Mouse (Mus musculus) hindbrain, embryonic 14.5 days (tissue): ENCODE measurements around the gene Slc45a3. TPM values are rescaled to one million over a fixed set of nuclear protein-coding genes. Genes with fewer than 3 reads are reported as not detected.

Experiments
- ATAC-seq: fragments of 200-750 bp; cut with Nextera tagmentation; 2 replicates; pipeline ENCODE4 v1.8.0; 2017; ENCODE audit warnings: moderate number of reproducible peaks, mild to moderate bottlenecking, moderate TSS enrichment, moderate library complexity; ENCODE audit not compliant: low FRiP score
- DNase-seq: peaks from one replicate; pipeline ENCODE4 v3.0.0-alpha.2; 2015; ENCODE audit warnings: low spot score
- H3K27ac ChIP-seq: fragments of 300-500 bp; sonication (generic); 2 replicates; pipeline ENCODE4 v1.5.1; 2014; ENCODE audit warnings: mild to moderate bottlenecking, moderate library complexity
- H3K27me3 ChIP-seq: fragments of 300-500 bp; sonication (generic); 2 replicates; pipeline ENCODE4 v1.6.1; 2014; ENCODE audit warnings: mild to moderate bottlenecking, low read length, mixed read lengths; ENCODE audit not compliant: control insufficient read depth, insufficient read depth
- H3K36me3 ChIP-seq: fragments of 300-500 bp; sonication (generic); replicated peaks from 2 replicates; pipeline ENCODE4 v1.6.1; 2014; ENCODE audit not compliant: control insufficient read depth, insufficient read depth
- H3K4me1 ChIP-seq: fragments of 300-500 bp; sonication (generic); replicated peaks from 2 replicates; pipeline ENCODE4 v1.6.1; 2014; ENCODE audit warnings: antibody characterized with exemption, low read length, mixed read lengths; ENCODE audit not compliant: control insufficient read depth, insufficient read depth
- H3K4me2 ChIP-seq: fragments of 300-500 bp; sonication (generic); replicated peaks from 2 replicates; pipeline ENCODE4 v1.6.1; 2014; ENCODE audit warnings: mild to moderate bottlenecking, moderate library complexity
- H3K4me3 ChIP-seq: fragments of 300-500 bp; sonication (generic); replicated peaks from 2 replicates; pipeline ENCODE4 v1.5.1; 2014; ENCODE audit warnings: mild to moderate bottlenecking, low read length
- H3K9ac ChIP-seq: fragments of 300-500 bp; sonication (generic); 2 replicates; pipeline ENCODE4 v1.6.1; 2014
- H3K9me3 ChIP-seq: fragments of 300-500 bp; sonication (generic); 2 replicates; pipeline ENCODE4 v1.6.1; 2016; ENCODE audit warnings: low read length; ENCODE audit not compliant: control insufficient read depth
- WGBS: fragments of 180-500 bp; shearing (Covaris S2); extraction: QIAGEN DNeasy Blood & Tissue Kit; methylation state at CpG from one replicate; pipeline ENCODE4 v1.1.7; 2014; 5-methylcytosine and 5-hydroxymethylcytosine counted together
- polyA plus RNA-seq: library from polyadenylated mRNA; unstranded; fragments of >200 nt; fragmentation: Nextera tagmentation; extraction: Ambion mirVana; gene quantifications from 2 replicates; pipeline ENCODE4 v1.2.1, GENCODE M21; 2014

The Slc45a3 gene
- polyA plus RNA-seq, 1 experiment from 2014 or later, result 0.82 TPM

DNA sequence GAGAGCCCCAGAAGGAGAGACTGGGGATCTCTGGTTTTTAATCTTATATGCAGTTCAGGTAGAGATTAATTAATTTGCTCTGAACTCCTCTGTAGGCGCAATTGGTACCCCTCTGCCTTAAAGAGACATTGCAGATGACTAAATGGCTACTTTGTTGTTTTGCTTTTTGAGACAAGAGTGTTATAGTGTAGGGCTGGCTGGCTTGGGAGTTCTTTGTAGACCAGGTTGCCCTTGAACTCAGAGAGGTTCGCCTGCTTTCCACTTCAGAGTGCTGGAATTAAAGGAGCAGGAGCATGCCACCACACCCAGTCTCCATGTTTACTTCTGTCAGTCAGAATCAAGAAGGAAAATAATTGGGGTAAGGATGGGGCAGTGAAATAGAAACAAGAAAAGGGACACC lies 40.3 kb downstream of the Slc45a3 start:
- no peak overlapping the region for H3K4me2 ChIP-seq
- no peak overlapping the region for H3K27ac ChIP-seq
- H3K4me3 ChIP-seq, result no peak overlapping the region
- H3K27me3 ChIP-seq, result no peaks in the 10 kb centered on the region
- H3K9me3 ChIP-seq, result no peaks in the 10 kb centered on the region
- ATAC-seq (no peak), DNase-seq (no peak)
- H3K9ac ChIP-seq, result no peak overlapping the region
- H3K36me3 ChIP-seq, result no peaks in the 10 kb centered on the region
- 72% methylated on average over 2 of the region's 2 CpGs for WGBS
- peaks cover 5% of the 10 kb centered on the region for H3K4me1 ChIP-seq

DNA sequence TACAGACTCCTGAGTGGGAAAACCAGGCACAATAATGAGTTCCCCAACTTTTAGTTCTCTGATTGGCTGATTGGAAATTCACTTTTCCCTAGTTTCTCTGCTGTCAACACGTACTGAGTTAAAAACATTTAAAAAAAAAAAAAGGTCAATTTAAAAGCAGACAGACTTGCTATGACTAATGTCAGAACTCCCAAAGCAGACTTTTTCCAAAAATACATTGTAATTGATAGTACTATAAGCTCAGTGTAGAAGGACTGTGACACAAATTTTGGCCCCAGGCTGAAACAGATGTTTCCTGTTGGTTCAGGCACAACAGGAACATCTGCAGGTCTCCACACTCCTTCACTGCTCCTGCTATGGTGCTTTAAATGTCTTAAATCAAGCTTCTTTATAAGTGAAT lies 41.0 kb downstream of the Slc45a3 start:
- Histone ChIP-seq H3K27me3 (no peaks in the 10 kb centered on the region), H3K4me1 (peaks cover 10% of the 10 kb centered on the region), H3K9ac (no peak overlapping the region), H3K4me2 (no peak overlapping the region), H3K9me3 (no peaks in the 10 kb centered on the region), H3K4me3 (no peak overlapping the region), H3K36me3 (no peaks in the 10 kb centered on the region), H3K27ac (no peak overlapping the region)
- ATAC-seq, result no peak
- DNase-seq, result no peak
- WGBS, result 88% methylated on average over 1 of the region's 1 CpGs

DNA sequence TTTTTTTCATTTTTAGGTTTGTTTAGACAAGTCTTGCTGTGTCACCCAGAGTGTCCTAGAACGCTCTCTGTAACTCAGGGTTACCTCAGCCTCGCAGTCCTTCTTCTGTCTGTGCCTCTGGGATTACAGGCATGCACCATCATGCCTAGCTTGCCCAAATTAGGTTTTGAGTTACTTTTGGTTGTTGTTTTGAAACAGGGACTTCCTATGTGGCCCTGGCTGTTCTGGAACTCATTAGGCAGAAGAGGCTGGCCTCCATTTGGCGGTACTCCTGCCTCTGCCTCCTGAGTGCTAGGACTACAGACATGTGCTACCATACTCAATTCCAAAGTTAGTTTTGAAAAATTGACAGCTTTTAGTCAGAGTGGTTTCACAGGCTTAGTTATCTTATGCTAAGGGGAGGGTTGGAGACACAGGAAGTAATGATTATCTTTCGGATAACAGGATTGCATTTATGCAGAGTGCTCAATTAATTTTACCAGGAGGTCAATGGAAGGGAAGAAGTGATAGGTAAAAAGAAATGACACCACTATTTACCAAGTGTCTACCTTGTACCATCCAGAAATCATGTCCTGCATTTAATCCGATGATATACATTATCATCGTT lies 41.9 kb downstream of the Slc45a3 start:
- no peak for DNase-seq
- H3K36me3 ChIP-seq, result no peaks in the 10 kb centered on the region
- H3K27me3 ChIP-seq, result no peaks in the 10 kb centered on the region
- H3K4me1 ChIP-seq, result peaks cover 19% of the 10 kb centered on the region
- H3K9me3 ChIP-seq, result no peaks in the 10 kb centered on the region
- no peak overlapping the region for H3K9ac ChIP-seq
- H3K4me3 ChIP-seq, result no peak overlapping the region
- no peak for ATAC-seq
- WGBS, result 90% methylated on average over 6 of the region's 6 CpGs
- no peak overlapping the region for H3K4me2 ChIP-seq
- H3K27ac ChIP-seq, result no peak overlapping the region

DNA sequence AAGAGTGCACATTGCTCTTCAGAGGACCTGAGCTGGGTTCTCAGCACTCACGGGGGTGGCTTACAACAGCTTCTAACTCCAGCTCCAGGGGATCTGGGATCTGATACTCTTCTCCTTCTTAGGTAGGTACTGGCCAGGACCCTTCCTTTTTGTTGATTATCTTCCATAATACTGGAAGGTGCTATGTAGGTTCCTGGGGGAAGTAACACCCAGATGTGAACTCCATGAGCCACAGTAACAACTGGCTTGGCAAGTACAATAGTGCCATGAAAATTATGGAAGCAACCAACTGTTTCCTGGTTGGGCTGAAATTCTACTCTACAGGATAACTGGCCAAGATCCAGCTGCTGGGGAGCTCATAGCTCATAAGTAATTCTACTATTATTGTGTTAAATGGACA lies 42.7 kb downstream of the Slc45a3 start:
- H3K9me3 ChIP-seq, result no peaks in the 10 kb centered on the region
- H3K27ac ChIP-seq, result no peak overlapping the region
- H3K27me3 ChIP-seq, result no peaks in the 10 kb centered on the region
- WGBS, result 93% methylated on average over 1 of the region's 1 CpGs
- H3K4me2 ChIP-seq, result no peak overlapping the region
- no peak overlapping the region for H3K4me3 ChIP-seq
- DNase-seq (no peak), ATAC-seq (no peak)
- H3K36me3 ChIP-seq, result no peaks in the 10 kb centered on the region
- no peak overlapping the region for H3K9ac ChIP-seq
- peaks cover 22% of the 10 kb centered on the region for H3K4me1 ChIP-seq

DNA sequence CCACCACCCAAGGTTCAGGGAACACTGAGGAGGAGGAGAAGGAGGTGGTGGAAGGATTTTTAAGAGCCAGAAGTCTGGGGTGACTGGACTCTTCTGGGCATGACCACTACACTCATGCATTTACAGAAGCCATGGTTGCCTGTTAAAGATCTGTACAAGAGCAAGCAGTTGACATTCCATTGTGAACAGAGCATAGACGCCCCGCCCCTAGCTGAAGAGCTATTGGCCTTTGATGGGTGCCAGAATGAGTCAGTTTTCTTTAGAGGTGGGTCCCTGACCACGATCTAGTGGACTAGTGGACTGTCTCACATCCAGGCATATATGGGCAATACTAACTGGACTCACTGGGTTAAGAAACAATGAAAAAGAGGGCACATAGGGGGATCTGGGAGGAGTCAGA lies 43.3 kb downstream of the Slc45a3 start:
- DNase-seq (no peak), ATAC-seq (no peak)
- WGBS, result 93% methylated on average over 3 of the region's 3 CpGs

DNA sequence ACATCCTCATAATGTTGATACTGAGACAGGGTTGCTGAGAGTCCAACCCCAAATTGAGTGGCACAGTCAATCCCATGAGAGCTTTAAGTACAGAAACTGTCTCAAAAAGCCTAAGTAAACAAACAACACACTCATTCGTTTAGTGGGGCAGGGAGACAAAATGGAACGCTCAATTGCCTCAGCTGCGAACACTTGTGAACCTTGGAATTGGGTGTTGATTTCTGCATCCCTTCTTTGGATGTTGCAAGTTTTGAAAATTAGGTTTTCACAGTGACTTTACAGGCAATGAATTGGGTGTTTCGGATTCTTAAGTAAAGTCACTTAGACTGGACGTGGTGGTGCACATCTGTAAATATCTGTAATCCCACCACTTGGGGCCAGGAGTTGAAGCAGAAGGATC lies 44.0 kb downstream of the Slc45a3 start:
- Histone ChIP-seq H3K36me3 (no peaks in the 10 kb centered on the region), H3K27me3 (no peaks in the 10 kb centered on the region), H3K4me2 (peak overlapping the region; percentile 84), H3K9ac (peak overlapping the region; percentile 97; the same call in 1 of the 2 replicates), H3K4me1 (peaks cover 22% of the 10 kb centered on the region), H3K4me3 (peak overlapping the region; percentile 94), H3K27ac (peak overlapping the region; percentile 97), H3K9me3 (no peaks in the 10 kb centered on the region)
- DNase-seq, result peak; percentile 24
- 36% methylated on average over 5 of the region's 5 CpGs for WGBS
- no peak for ATAC-seq

More for the DNA sequence above, 43.3 kb downstream of the Slc45a3 start:
- Histone ChIP-seq H3K9ac (no peak overlapping the region), H3K4me3 (no peak overlapping the region), H3K9me3 (no peaks in the 10 kb centered on the region), H3K36me3 (no peaks in the 10 kb centered on the region), H3K4me1 (peaks cover 22% of the 10 kb centered on the region), H3K27ac (no peak overlapping the region), H3K4me2 (no peak overlapping the region), H3K27me3 (no peaks in the 10 kb centered on the region)

DNA sequence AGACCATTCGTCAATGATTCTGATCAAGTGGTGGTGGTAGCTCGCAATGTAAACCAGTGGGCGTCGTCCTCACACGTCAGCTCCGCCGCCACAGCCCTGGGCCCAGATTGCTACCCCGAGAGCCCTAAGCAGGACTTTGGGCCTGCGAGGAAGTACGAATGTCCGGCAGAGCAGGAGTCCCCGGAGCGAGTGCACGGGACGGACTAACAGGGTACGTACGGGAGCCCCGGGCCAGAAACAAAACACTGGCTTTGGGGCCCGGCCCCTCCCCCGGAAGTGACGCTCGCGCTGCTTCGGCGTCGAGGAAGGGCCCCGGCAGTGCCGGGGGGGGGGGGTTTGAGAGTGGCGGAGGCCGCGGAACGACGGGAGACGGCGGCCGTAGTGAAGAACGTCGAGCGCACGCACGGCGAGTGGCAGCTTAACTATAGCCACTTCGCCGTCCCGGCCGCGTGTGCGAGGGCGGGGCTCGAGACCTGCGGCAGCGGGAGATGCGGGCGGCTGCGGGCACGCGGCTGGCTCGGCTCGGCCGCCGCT lies 44.6 kb downstream of the Slc45a3 start, which contains the start of gene Elk4:
Gene Elk4, plus strand, starts transcription at position 326 of the 534 bp plus-strand sequence.
- WGBS, result under 1% methylated on average over 54 of the region's 61 CpGs
- peak within 1 kb of the TSS; percentile 94 for H3K4me3 ChIP-seq
- H3K9ac ChIP-seq, result peak within 1 kb of the TSS; percentile 97
- peak within 1 kb of the TSS; percentile 97 for H3K27ac ChIP-seq
- ATAC-seq (peak; percentile 93), DNase-seq (peak; percentile 92)
- H3K9me3 ChIP-seq, result no peaks in the 10 kb centered on the region
- H3K4me2 ChIP-seq, result peak within 1 kb of the TSS; percentile 84
- H3K4me1 ChIP-seq, result peaks cover 22% of the 10 kb centered on the region
- H3K27me3 ChIP-seq, result no peaks in the 10 kb centered on the region
- no peaks in the 10 kb centered on the region for H3K36me3 ChIP-seq

DNA sequence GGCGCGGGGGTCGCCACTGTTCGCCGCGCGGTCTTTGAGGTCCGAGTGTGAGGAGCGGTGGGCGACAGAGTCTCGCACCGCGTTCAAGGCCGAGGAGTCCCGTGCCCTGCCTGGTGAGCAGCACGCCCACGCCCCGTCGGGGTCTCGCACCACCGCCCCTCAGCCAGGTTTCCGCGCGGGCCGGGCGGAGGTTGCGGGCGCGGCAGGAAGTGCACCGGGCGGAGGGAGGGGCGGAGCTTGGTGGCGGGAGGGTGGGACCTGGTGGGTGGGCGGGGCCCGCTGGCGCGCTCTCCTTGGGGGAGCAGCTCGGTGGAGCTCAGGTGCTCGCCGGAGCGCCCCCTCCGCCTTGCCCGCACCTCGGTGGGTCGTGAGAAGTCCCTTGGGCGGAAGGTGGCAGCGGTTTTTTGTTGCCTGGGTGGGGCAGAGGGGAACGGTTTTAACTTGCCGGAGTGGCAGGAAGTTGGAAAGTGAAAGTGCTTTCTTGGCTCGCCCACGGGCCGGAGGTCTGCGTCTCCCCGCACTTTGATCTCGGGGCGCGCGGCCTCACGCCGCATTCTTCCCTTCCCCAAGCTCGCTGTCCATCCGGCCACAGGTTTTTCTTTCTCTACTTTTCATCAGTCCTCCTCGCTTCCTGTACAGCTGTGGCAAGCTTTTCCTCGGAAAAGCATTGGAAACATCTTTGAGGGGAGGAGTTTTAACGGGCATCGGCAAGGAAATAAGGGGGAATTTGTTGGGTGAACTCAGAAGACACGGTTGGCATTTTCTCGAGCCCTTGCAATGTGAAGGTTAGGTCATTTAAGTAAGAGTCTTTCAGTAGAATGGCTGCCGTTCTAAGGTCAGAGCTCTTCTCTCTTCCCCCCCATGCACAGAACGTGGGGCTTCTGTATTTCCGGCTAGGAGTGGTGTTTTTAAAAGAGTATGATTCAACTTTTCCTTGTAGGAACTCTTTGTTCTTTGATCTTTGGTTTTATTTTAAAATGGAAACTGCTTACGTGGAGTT lies 45.4 kb downstream of the Slc45a3 start:
- WGBS, result 2% methylated on average over 65 of the region's 72 CpGs
- peak overlapping the region; percentile 97 for H3K27ac ChIP-seq
- no peaks in the 10 kb centered on the region for H3K27me3 ChIP-seq
- no peaks in the 10 kb centered on the region for H3K9me3 ChIP-seq
- ATAC-seq (peak; percentile 88), DNase-seq (peak; percentile 80)
- H3K9ac ChIP-seq, result peak overlapping the region; percentile 97
- no peaks in the 10 kb centered on the region for H3K36me3 ChIP-seq
- peaks cover 22% of the 10 kb centered on the region for H3K4me1 ChIP-seq
- peak overlapping the region; percentile 84 for H3K4me2 ChIP-seq
- peak overlapping the region; percentile 94 for H3K4me3 ChIP-seq
